Mouse (Mus musculus) heart, embryonic 13.5 days (tissue): ENCODE measurements around the gene Scaf8. TPM values are rescaled to one million over a fixed set of nuclear protein-coding genes. Genes with fewer than 3 reads are reported as not detected.
"Not testable (repeated sequence)": the region's sequence is repeated elsewhere in the genome, so short reads cannot be mapped to it uniquely, and the experiment has no call there.

Source experiments
- ATAC-seq: fragments of 200-750 bp; cut with Nextera tagmentation; 2 replicates; pipeline ENCODE4 v1.8.0; 2017; ENCODE audit warnings: moderate TSS enrichment; ENCODE audit not compliant: insufficient number of reproducible peaks, low FRiP score, low TSS enrichment; ENCODE audit errors: extremely low read depth
- H3K27ac ChIP-seq: fragments of 300-500 bp; sonication (generic); replicated peaks from 2 replicates; pipeline ENCODE4 v1.5.1; 2015; ENCODE audit warnings: moderate library complexity, mild to moderate bottlenecking, inconsistent platforms
- H3K27me3 ChIP-seq: fragments of 300-500 bp; sonication (generic); replicated peaks from 2 replicates; pipeline ENCODE4 v1.6.1; 2015; ENCODE audit warnings: mild to moderate bottlenecking, inconsistent platforms
- H3K36me3 ChIP-seq: fragments of 300-500 bp; sonication (generic); 2 replicates; pipeline ENCODE4 v1.6.1; 2015; ENCODE audit warnings: mild to moderate bottlenecking, inconsistent platforms
- H3K4me1 ChIP-seq: fragments of 300-500 bp; sonication (generic); 2 replicates; pipeline ENCODE4 v1.6.1; 2015; ENCODE audit warnings: inconsistent platforms
- H3K4me2 ChIP-seq: fragments of 300-500 bp; sonication (generic); 2 replicates; pipeline ENCODE4 v1.6.1; 2015; ENCODE audit warnings: inconsistent platforms, mild to moderate bottlenecking, moderate library complexity
- H3K4me3 ChIP-seq: fragments of 300-500 bp; sonication (generic); 2 replicates; pipeline ENCODE4 v1.5.1; 2015; ENCODE audit warnings: moderate library complexity, mild to moderate bottlenecking, inconsistent platforms
- H3K9ac ChIP-seq: fragments of 300-500 bp; sonication (generic); 2 replicates; pipeline ENCODE4 v1.6.1; 2015; ENCODE audit warnings: inconsistent platforms, mild to moderate bottlenecking, moderate library complexity
- H3K9me3 ChIP-seq: fragments of 300-500 bp; sonication (generic); 2 replicates; pipeline ENCODE4 v1.6.1; 2016; ENCODE audit warnings: inconsistent platforms
- WGBS: fragments of 180-500 bp; shearing (Covaris S2); methylation state at CpG from one replicate; pipeline ENCODE4 v1.1.7; 2015; ENCODE audit warnings: mixed read lengths; 5-methylcytosine and 5-hydroxymethylcytosine counted together
- polyA plus RNA-seq: library from polyadenylated mRNA; unstranded; fragments of >200 nt; fragmentation: Nextera tagmentation; extraction: Ambion mirVana; gene quantifications from 2 replicates; pipeline ENCODE4 v1.2.1, GENCODE M21; 2015

Gene Scaf8
- polyA plus RNA-seq, 1 experiment from 2014 or later = 14.5 TPM

DNA sequence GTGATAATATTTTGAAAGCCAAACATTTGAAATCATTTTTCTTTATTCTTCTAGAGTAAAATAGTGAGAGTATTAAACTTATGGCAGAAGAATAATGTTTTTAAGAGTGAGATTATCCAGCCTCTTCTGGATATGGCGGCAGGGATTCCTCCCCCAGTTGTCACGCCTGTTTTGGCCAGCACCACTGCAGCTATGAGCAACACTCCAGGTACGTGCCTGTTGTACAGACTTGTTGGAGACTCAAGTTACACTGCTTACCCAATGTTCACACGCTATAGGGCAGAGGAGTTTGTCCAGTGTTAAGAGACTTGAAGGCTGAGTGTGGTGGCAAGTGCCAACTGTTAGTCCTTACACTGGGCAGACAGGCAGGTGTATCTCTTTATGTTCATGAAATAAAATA is 48.1 kb downstream of the Scaf8 start:
- no peak overlapping the region for H3K9ac ChIP-seq
- no peaks in the 10 kb centered on the region for H3K9me3 ChIP-seq
- no peak overlapping the region for H3K27ac ChIP-seq
- 90% methylated on average over 4 of the region's 4 CpGs for WGBS
- no peaks in the 10 kb centered on the region for H3K4me1 ChIP-seq
- no peak overlapping the region for H3K4me3 ChIP-seq
- no peak overlapping the region for H3K4me2 ChIP-seq
- H3K27me3 ChIP-seq = no peaks in the 10 kb centered on the region
- peaks cover 56% of the 10 kb centered on the region for H3K36me3 ChIP-seq
- ATAC-seq = no peak

DNA sequence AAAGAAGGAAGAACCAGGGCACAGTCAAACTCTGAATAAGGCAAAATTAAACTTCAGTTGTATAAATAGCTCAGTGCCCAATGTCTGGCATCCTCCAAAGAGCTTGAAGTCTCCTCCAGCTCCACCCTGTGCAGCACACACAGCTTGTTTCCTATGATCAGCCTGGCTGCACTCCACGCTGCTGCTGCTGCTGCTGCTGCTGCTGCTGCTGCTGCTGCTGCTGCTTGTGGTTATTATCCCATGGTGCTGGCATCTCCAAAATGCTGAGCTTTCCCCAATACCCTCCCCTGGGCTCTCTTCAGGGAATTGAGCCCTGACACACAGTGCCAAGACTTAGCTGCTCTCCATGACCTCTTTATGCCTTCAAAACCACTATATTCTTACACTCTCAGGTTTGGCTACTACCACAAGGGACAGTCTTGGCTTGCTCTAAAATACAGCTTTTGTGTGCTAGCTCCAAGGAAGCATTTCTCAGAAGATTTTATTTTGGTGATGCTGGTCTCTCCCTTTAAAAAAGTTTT is 65.7 kb downstream of the Scaf8 start:
- not testable (repeated sequence) for H3K27me3 ChIP-seq

DNA sequence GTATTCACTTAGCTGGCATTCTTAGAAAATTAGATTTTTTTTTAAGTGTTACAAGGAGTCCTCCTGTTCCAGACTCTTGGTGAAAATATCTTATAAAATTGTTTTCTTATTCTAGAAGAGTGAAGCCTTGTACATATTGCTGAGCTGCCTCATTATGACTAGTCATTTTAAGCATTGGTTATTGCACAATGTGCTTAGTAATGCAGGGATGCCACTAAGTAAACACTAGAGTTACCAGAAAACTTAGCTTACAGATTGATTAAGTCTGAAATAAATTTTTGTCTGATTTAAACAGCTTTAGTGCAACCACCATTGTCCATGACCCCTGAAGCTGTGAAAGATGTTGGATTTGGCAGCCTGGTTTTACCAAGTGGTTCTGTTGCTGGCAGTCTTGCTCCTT is 80.7 kb downstream of the Scaf8 start:
- H3K9me3 ChIP-seq, H3K27me3 ChIP-seq, ATAC-seq, H3K4me2 ChIP-seq, H3K4me1 ChIP-seq, H3K9ac ChIP-seq, H3K4me3 ChIP-seq, H3K27ac ChIP-seq: not testable (repeated sequence)
- H3K36me3 ChIP-seq = peaks cover 80% of the 10 kb centered on the region

More for the DNA sequence above, 65.7 kb downstream of the Scaf8 start:
- WGBS = 83% methylated on average over 1 of the region's 1 CpGs
- H3K9ac ChIP-seq, ATAC-seq, H3K27ac ChIP-seq, H3K4me2 ChIP-seq, H3K4me1 ChIP-seq, H3K4me3 ChIP-seq, H3K9me3 ChIP-seq: not testable (repeated sequence)
- peaks cover 82% of the 10 kb centered on the region for H3K36me3 ChIP-seq

DNA sequence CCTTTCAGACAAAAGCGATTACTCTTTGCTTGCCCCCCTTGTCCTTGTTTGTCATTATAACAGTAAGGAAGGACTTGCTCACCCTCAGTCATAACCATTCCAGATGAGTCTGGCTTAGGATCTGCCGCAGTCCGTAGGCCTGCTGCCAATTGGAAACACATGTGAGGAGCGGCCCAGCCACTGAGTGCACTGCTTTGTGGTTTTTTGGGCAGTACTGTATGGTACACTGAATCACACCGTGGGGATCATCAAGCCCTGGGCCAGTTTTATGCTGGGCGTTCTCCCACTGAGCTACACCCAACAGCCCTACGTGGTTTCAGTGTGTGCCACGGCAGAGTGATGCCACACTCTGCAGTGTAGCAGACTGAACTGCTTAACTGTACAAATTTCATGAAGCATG is 85.6 kb downstream of the Scaf8 start:
- Histone ChIP-seq H3K9me3 (no peaks in the 10 kb centered on the region), H3K4me3 (no peak overlapping the region), H3K27ac (no peak overlapping the region), H3K4me2 (no peak overlapping the region), H3K27me3 (no peaks in the 10 kb centered on the region), H3K36me3 (peaks cover 66% of the 10 kb centered on the region), H3K4me1 (peaks cover 14% of the 10 kb centered on the region), H3K9ac (no peak overlapping the region)
- ATAC-seq = no peak
- 90% methylated on average over 8 of the region's 8 CpGs for WGBS

DNA sequence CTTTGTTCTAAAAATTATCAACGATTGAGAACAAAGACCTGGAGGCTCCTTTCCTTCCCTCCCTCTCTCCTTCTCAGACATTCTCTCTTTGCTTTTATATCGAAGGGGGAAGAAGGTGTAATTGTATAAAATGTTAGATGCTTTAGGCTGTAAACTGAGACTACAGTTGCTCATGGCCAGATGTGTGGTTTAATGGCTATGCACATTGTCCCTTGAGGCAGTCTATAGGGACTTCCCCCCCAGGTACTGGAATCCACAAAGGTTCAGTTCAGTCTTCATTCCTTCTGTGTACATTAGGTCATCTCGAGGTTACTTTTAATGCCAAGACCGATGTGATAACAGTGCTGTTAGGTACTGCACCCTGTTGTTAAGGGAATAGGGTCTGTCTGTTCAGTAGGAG is 89.1 kb downstream of the Scaf8 start:
- Histone ChIP-seq H3K9me3 (no peaks in the 10 kb centered on the region), H3K36me3 (peaks cover 37% of the 10 kb centered on the region), H3K4me2 (no peak overlapping the region), H3K27ac (no peak overlapping the region), H3K9ac (no peak overlapping the region), H3K4me3 (no peak overlapping the region), H3K27me3 (no peaks in the 10 kb centered on the region), H3K4me1 (peaks cover 45% of the 10 kb centered on the region)
- 78% methylated on average over 4 of the region's 4 CpGs for WGBS
- no peak for ATAC-seq

DNA sequence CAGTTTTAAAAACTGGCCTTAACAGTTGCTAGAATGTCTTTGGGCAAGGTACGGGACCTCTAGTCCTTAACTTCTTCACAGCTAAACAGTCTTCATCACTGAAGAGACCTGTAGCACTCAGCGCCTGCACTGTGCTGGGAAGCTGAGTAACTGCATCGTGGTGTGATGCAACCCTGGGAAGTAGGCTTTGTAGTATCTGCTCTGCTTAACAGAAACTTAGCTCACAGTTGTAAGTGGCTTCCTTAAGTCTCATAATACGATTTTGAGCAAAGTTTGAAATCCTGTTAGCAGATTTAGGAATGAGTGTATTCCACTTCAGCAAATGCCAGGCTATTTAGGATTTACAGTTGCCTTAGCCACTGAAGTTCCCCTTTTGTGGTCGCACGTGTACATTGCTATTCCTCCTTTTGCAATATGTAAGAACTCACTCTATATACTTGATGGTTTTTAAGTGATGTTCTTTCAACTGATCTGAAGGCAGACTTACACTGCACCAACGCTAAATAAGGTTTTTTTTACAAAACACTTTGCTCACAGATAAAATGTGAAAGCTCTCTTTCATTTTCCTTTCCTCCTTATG is 90.1 kb downstream of the Scaf8 start:
- H3K4me1 ChIP-seq = peaks cover 45% of the 10 kb centered on the region
- no peaks in the 10 kb centered on the region for H3K9me3 ChIP-seq
- peaks cover 34% of the 10 kb centered on the region for H3K36me3 ChIP-seq
- no peak for ATAC-seq
- no peaks in the 10 kb centered on the region for H3K27me3 ChIP-seq
- WGBS = 82% methylated on average over 7 of the region's 7 CpGs
- H3K4me3 ChIP-seq = no peak overlapping the region
- H3K4me2 ChIP-seq = no peak overlapping the region
- no peak overlapping the region for H3K9ac ChIP-seq
- H3K27ac ChIP-seq = no peak overlapping the region

DNA sequence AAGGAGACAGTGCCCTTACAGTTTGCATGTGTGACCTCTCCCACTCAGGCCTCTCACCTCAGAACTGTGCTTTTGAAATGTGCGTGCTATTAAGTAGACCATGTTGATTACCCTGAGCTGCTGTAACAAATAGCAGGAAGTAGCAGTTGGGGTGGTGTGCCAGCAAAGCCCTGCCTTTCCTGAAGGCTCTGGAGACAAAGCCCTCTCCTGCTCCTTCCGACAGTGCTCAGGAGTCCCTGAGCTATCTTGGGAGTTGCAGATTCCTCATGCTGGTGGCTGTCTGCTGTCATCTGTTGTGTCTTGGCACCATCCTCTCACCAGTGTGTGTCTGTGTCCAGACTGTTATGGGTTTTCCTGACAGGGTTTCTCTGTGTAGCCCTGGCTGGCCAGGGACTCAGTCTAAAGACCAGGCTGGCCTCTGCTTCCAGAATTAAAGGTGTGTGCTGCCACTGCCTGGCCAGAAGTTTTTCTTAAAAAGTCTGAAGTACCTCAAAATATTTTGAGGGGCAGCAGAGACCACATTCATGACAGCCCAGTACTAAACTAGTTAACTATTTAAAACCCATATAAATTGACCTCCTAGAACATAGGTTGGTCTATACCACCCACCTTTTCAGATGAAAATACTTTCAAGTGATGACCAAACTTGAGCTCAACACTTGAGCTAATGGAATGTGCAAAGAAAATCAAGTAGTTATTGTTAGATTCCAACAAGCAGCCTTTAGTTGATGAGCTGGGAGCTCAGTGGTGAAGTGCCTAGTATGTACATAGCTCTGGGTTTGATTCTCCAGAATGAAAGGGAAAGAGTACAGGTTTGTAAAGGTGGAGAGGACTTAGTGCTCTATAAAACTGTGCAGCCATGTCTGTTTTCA is 92.0 kb downstream of the Scaf8 start:
- no peak for ATAC-seq
- peaks cover 31% of the 10 kb centered on the region for H3K36me3 ChIP-seq
- 49% methylated on average over 2 of the region's 2 CpGs for WGBS
- no peak overlapping the region for H3K4me2 ChIP-seq
- H3K9me3 ChIP-seq = no peaks in the 10 kb centered on the region
- no peaks in the 10 kb centered on the region for H3K27me3 ChIP-seq
- H3K4me1 ChIP-seq = peaks cover 45% of the 10 kb centered on the region
- peak overlapping the region; percentile 54 for H3K9ac ChIP-seq
- H3K4me3 ChIP-seq = no peak overlapping the region
- H3K27ac ChIP-seq = peak overlapping the region; percentile 68

DNA sequence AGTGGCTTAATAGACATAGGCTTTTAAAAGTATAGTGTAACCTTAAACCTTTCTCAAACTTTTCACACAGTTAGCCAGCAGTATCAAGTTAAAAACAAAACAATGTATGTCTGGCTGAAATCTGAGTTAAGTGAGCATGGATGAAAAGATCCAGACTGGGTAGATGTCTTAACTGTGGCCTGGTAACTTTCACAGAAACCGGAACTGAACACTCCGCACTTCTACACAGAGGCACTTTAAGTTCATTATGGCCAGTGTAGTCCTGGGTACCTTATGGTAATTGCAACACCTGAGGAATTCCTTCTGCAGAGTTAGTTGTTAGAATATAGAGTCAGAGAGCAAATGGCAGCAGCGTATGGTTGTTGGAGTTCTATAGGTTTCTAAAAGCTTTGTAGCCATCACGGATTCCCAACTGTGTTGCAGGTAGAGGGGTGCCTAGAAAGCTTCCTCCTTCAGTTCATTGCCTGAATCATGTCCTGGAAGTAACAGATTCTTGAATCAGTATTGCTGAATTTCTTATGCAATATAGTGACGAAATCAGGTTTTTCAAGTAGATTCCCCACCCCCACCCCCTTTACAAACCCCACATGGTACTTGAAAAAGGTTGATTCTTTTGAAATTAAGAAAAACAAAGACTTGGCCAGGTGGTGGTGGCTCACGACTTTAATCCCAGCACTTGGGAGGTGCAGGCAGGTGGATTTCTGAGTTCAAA is 92.9 kb downstream of the Scaf8 start:
- H3K36me3 ChIP-seq = peaks cover 38% of the 10 kb centered on the region
- H3K4me3 ChIP-seq = no peak overlapping the region
- H3K4me2 ChIP-seq = no peak overlapping the region
- no peak overlapping the region for H3K9ac ChIP-seq
- WGBS = 83% methylated on average over 6 of the region's 6 CpGs
- H3K4me1 ChIP-seq = peaks cover 45% of the 10 kb centered on the region
- H3K27ac ChIP-seq = no peak overlapping the region
- no peak for ATAC-seq
- no peaks in the 10 kb centered on the region for H3K9me3 ChIP-seq
- no peaks in the 10 kb centered on the region for H3K27me3 ChIP-seq

DNA sequence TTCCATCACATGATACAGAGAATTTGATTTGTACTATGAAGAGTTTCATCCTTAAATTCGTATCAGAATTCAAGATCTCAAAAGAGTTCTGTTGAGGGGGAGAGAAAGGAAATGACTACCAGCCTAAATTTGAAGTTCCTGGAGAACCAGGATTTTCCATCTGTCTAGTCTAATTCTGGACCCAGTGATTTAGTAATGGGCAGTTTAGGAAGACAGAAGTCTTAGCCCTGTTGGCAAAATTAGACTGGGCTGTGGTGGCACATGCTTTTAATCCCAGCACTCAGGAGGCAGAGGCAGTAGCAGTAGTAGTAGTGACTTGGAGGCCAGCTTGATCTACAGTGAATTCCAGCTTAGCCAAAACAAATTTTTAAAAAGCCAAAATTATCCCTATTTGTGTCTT is 93.7 kb downstream of the Scaf8 start:
- no peak overlapping the region for H3K9ac ChIP-seq
- H3K4me2 ChIP-seq = no peak overlapping the region
- ATAC-seq = no peak
- H3K4me1 ChIP-seq = peaks cover 45% of the 10 kb centered on the region
- H3K4me3 ChIP-seq = no peak overlapping the region
- H3K36me3 ChIP-seq = peaks cover 30% of the 10 kb centered on the region
- H3K27me3 ChIP-seq = no peaks in the 10 kb centered on the region
- H3K27ac ChIP-seq = no peak overlapping the region
- WGBS = 76% methylated on average over 1 of the region's 1 CpGs
- H3K9me3 ChIP-seq = no peaks in the 10 kb centered on the region

DNA sequence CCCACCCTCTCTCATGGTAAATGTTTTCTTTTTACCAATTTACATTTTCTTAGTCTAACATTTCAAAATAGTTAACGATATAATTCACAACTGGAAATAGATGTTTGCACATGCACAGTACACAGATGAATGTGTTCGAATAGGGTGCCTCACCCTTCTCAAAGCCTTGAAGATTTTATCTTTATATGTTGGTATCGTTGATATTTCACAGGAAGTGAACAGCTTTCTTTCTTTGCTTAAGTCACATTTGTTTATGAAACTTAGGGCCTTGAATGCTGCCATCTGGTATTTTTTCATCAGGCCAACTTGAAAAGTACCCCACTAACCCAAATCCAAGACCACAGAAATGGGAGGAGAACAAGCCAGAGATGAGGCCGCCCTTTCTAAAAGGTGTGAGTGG is 94.8 kb downstream of the Scaf8 start:
- Histone ChIP-seq H3K4me1 (peaks cover 37% of the 10 kb centered on the region), H3K27me3 (no peaks in the 10 kb centered on the region), H3K27ac (no peak overlapping the region), H3K4me2 (no peak overlapping the region), H3K36me3 (peaks cover 34% of the 10 kb centered on the region), H3K4me3 (no peak overlapping the region), H3K9ac (no peak overlapping the region), H3K9me3 (no peaks in the 10 kb centered on the region)
- WGBS = 89% methylated on average over 4 of the region's 4 CpGs
- ATAC-seq = no peak

DNA sequence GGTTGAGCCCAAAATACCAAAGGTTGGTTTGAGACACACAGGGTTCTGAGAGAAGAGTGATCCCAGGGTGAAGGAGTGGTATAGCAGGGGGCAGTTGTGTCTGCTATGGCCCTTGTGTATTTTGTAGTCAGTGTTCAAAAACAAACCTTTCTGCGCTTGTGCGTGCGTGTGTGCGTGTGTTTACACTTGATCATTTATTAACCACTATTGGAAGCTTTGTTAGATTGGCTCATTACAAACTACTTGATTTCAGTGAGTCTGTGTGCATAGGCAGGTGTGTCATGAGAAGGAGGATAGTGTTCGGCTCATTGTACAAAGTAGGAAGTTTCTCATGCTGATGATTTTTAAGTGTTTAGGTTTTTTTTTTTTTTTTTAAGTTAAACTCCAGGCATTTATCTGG is 95.4 kb downstream of the Scaf8 start:
- 92% methylated on average over 5 of the region's 5 CpGs for WGBS
- H3K4me3 ChIP-seq = no peak overlapping the region
- no peak overlapping the region for H3K9ac ChIP-seq
- H3K27ac ChIP-seq = no peak overlapping the region
- peaks cover 33% of the 10 kb centered on the region for H3K4me1 ChIP-seq
- H3K36me3 ChIP-seq = peaks cover 39% of the 10 kb centered on the region
- no peaks in the 10 kb centered on the region for H3K9me3 ChIP-seq
- ATAC-seq = no peak
- H3K27me3 ChIP-seq = no peaks in the 10 kb centered on the region
- H3K4me2 ChIP-seq = no peak overlapping the region
